Mouse (Mus musculus): ENCODE data around the gene Zmynd10.

The Zmynd10 gene

DNA sequence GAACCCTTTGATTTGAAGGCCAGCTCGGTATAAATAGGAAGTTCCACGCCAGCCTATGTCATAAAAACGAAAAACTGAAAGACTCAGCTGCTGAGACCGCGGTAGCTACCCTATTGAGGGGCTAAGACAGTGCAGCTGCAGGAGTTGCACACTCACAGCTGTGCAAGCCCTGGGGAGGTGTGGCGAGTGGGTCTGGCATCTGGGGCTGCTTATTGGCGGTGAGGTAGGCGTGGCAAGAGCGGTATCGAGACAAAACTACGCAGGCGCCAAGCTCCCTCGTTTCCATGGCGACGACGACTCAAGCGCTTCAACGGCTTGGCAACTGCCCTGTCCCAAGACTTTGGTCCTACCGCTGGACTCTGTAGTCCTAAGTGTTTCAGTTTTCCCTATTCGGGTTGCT, at the start of gene Zmynd10:
Gene Zmynd10, plus strand, starts transcription at position 273 of the 400 bp plus-strand sequence.
- in situ Hi-C loops (cut with MboI, MseI): no loop called here

- in situ Hi-C loops (cut with MboI, MseI): no loop called here
Observed at GRCm38 (mm10) chr9:107500708-107501286, 46.3 kb upstream of the Zmynd10 start.

DNA sequence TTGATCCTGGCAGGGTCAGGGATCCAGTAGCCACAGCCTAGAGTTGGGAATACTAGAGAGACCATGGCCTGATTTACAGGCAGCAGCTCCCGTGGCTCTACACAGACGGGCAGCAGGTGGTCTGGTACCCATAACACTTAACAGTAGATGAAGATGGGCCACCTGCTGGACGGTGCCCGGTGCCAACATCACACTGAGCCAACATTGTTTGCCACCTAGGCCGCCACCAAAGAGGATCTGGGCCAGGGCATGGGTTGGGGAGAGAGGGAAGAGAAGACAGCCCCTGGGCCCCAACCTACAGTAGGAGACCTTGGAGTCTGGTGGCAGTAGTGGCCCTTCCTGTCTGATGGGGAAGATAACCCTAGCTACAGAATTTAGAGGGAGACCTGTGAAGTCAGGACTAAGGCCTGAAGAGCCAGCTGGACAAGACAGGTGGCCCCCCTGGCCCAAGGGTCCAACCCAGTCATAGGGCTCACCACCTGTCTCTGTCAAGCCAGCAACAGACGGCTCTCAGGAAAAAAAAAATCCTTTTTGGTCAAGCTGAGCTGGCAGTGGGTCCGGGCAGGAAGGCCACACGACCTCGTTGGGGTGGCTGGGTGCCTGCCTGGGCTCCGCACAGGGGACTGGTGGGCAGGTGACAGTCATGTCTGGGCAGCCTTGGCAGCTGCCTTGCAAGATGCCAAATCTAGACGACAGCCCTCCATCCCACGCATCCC, 44.8 kb upstream of the Zmynd10 start:
- in situ Hi-C loops (cut with MboI, MseI): no loop called here

- in situ Hi-C loops (cut with MboI, MseI): no loop called here
Observed at GRCm38 (mm10) chr9:107504662-107505537, 42.2 kb upstream of the Zmynd10 start.

DNA sequence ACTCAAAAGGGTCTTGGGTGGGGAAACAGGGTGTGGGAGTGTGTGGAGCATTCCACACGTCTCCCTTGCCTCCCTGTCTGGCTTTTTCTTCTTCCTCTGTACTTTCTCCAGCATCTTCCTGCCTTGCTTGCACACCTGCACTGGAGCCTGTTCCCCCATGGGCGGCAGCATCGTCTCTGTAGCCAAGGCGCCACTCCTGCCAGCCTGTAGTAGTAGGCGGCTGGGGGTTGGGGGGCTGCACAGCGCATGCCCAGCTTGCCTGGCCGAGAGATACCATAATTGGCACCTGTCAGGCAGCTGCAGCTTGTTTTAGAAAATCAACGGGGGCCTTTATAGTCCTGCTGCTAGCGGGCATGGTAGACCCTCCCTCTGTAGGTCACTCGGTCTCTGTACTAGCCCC, 38.8 kb upstream of the Zmynd10 start:
- in situ Hi-C loops (cut with MboI, MseI): no loop called here

DNA sequence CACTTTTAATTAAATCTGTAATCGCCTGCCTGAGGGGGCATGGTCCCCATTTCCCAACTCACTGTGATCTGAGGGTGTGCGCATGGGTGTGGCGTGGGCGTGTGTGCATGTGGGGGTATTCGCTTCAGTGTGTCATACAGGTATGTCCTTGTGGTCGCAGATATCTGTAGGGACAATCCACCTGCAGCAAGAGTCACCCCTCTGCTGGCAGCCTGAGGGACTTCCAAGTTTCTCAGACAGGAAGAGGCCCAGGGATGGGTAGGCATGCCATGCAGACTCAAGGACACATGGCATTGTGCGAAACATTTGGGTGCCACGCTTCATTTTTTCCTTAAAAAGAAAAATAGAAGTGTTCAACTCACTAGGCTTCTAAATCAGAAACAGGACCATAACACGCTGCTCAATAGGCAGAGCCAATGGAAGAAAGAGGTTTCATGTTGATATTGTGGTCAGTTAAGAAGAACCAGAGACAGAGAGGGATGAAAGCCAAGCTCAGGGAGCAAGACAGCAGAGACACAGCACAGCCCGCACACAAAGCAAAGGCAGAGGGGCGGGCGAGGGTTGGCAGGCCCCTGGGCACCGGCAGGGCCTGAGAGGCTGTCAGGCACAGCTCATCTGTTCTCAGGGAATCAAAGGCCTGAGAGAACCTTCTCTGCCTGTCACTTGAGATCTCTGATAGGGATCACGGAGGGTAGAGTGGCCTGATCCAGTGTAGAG, 36.6 kb upstream of the Zmynd10 start:
- in situ Hi-C loops (cut with MboI, MseI): loop anchor here (5.0 kb wide), 1 partner anchor 153 kb away; no protein-coding TSS in a partner anchor

- in situ Hi-C loops (cut with MboI, MseI): loop anchor here (5.0 kb wide), 1 partner anchor 154 kb away; no protein-coding TSS in a partner anchor
Observed at GRCm38 (mm10) chr9:107511436-107511835, 35.7 kb upstream of the Zmynd10 start.

DNA sequence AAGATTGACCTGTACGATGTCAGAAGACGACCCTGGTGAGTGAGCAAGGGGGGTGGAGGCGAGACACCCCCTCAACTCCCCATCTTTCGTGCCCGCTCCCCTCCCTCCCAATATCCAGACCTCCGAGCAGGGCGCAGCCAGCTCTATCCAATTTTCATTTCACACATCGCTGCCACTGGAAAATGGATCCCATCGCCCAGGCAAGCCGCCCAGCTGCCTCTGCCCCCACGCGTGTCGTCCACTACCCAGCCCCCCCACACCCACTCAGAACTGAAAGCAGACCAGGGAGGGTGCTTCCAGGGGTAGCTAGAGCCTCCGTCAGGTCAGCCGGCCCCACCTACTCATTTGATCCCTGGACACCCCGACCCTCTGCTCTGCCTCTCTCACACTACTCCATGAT, 34.8 kb upstream of the Zmynd10 start:
- in situ Hi-C loops (cut with MboI, MseI): loop anchor here (5.0 kb wide), 1 partner anchor 155 kb away; no protein-coding TSS in a partner anchor

GRCm38 (mm10) chr9:107514303-107514955, 32.7 kb upstream of the Zmynd10 start:
- in situ Hi-C loops (cut with MboI, MseI): loop anchor here (5.0 kb wide), 1 partner anchor 157 kb away; no protein-coding TSS in a partner anchor

- in situ Hi-C loops (cut with MboI, MseI): loop anchor here (10.0 kb wide), 1 partner anchor 636 kb away; the partner anchor contains the start of gene Rbm15b
Observed at GRCm38 (mm10) chr9:107520331-107520730, 26.8 kb upstream of the Zmynd10 start.

GRCm38 (mm10) chr9:107521190-107521589, 25.9 kb upstream of the Zmynd10 start:
- in situ Hi-C loops (cut with MboI, MseI): loop anchor here (10.0 kb wide), 1 partner anchor 636 kb away; the partner anchor contains the start of gene Rbm15b

DNA sequence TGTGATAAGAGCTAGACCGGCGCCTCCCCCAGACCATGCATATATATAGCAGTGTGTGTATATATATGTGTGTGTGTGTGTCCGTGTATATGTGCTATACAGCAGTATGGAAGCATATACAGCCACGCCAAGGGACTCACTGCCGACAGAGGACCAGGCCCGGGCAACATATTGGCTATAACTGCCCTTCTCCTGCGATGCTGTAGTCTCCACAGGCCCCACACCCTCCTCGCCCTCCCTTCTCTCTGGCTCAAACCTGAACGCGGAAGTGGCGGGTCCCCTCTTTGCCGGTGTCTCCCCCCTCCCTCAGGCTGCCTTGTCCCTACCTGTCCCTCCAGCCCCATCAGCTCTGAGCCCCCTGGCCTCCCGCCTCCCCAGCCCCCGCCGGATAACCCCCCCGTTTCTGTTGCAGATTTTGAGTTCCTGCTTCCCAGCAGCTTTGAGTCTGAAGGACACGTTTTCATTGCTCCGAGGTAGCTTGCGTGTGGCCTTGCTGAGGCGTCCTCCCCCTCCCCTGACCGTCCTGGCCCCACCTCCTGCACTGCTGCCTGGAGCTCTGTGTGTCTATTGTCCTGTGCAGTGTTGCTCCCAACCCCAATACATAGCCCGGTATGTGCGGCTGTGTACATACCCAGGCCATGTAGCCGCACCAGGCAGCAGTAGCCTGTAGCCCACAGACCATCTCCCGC, 25.2 kb upstream of the Zmynd10 start:
- in situ Hi-C loops (cut with MboI, MseI): loop anchor here (10.0 kb wide), 1 partner anchor 637 kb away; the partner anchor contains the start of gene Rbm15b

DNA sequence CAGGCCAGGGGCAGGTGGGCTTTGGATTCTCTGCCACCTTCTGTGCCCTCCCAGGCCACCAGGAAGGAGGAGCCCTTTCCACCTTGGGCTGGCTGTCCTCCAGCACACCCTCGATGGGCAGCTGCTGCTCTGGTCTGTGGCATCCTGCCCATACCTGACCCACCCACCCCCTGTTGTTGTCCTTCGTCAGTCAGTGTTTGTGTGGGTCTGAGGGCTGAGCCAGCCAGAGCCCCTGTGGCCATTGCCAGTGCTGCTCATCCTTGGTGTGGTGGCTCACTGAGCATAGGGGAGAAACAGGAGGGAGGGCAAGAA, 24.7 kb upstream of the Zmynd10 start:
- in situ Hi-C loops (cut with MboI, MseI): loop anchor here (10.0 kb wide), 1 partner anchor 638 kb away; the partner anchor contains the start of gene Rbm15b

- in situ Hi-C loops (cut with MboI, MseI): loop anchor here (10.0 kb wide), 1 partner anchor 642 kb away; the partner anchor contains the start of gene Rbm15b
Observed at GRCm38 (mm10) chr9:107526198-107527026, 20.7 kb upstream of the Zmynd10 start.

DNA sequence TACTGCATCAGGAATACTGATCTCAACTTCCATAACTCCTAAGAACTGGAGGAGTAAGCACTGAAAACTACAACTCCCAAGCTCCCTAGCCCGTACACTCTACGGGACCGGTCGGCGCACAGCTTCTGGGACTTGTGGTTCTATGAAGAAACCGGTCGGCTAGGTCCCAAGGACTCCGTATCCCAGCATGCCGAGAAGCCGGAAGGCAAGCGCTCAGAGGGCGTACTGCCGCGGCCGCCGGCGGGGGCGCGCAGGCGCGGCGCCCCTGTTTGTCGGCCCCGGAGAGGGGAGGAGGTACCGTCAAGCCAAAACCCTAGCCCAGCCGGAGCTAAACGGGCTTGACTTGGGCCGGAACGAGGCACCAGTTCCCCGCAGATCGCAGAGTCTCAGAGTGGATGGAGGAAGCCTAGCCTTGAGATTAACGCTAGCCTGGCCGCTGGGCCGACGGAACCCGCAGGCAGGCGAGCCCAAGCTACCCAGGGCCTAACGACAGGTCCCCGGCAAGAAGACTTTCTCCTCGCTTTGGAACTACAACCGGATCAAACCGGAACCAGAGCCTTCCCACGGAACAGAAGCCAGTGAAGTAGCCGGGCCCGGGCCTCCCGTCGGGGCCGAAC, 13.2 kb upstream of the Zmynd10 start, which contains the start of gene Tmem115:
Gene Tmem115, plus strand, starts transcription at position 155 of the 617 bp plus-strand sequence.
- in situ Hi-C loops (cut with MboI, MseI): loop anchor here (10.0 kb wide), 1 partner anchor 249 kb away; the partner anchor contains the start of gene Mapkapk3

DNA sequence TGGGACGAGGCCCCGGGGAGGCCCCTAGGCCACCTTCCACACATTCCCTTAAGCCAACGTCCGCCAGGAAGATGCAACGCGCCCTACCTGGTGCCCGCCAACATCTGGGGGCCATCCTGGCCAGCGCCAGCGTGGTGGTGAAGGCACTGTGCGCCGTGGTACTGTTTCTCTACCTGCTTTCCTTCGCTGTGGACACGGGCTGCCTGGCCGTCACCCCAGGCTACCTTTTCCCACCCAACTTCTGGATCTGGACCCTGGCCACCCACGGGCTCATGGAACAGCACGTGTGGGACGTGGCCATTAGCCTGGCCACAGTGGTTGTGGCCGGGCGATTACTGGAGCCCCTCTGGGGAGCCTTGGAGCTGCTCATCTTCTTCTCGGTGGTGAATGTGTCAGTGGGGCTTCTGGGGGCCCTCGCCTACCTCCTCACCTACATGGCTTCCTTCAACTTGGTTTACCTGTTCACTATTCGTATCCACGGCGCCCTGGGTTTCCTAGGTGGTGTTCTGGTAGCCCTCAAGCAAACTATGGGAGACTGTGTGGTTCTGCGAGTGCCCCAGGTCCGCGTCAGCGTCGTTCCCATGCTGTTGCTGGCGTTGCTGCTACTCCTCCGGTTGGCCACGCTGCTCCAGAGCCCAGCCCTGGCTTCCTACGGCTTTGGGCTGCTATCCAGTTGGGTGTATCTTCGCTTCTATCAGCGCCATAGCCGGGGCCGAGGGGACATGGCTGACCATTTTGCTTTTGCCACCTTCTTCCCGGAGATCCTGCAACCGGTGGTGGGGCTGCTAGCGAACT, 12.5 kb upstream of the Zmynd10 start:
- in situ Hi-C loops (cut with MboI, MseI): loop anchor here (5.0 to 10.0 kb wide), 2 partner anchors 250 to 1172 kb away; partner anchors contain the start of gene Mapkapk3

- in situ Hi-C loops (cut with MboI, MseI): loop anchor here (5.0 to 10.0 kb wide), 2 partner anchors 253 to 1176 kb away; partner anchors contain the start of gene Mapkapk3
Observed at GRCm38 (mm10) chr9:107538231-107538630, 8.9 kb upstream of the Zmynd10 start.

Measured in T-helper 1 cell (primary cell).